Mouse (Mus musculus) midbrain, embryonic 13.5 days (tissue): Measurements from ENCODE around the gene Myo5a. TPM values are rescaled to one million over a fixed set of nuclear protein-coding genes. Genes with fewer than 3 reads are reported as not detected.
A peak's percentile ranks its signal among the peaks of the same experiment; 100 is the strongest.

Experiments
- ATAC-seq: fragments of 200-750 bp; cut with Nextera tagmentation; 2 replicates; pipeline ENCODE4 v1.8.0; 2017; ENCODE audit warnings: mild to moderate bottlenecking, moderate TSS enrichment, moderate library complexity
- H3K27ac ChIP-seq: fragments of 300-500 bp; sonication (generic); 2 replicates; pipeline ENCODE4 v1.5.1; 2015; ENCODE audit warnings: inconsistent platforms, mild to moderate bottlenecking, moderate library complexity
- H3K27me3 ChIP-seq: fragments of 300-500 bp; sonication (generic); 2 replicates; pipeline ENCODE4 v1.6.1; 2015; ENCODE audit warnings: mild to moderate bottlenecking, inconsistent platforms
- H3K36me3 ChIP-seq: fragments of 300-500 bp; sonication (generic); 2 replicates; pipeline ENCODE4 v1.6.1; 2015; ENCODE audit warnings: mild to moderate bottlenecking, inconsistent platforms
- H3K4me1 ChIP-seq: fragments of 300-500 bp; sonication (generic); replicated peaks from 2 replicates; pipeline ENCODE4 v1.6.1; 2015; ENCODE audit warnings: inconsistent platforms
- H3K4me2 ChIP-seq: fragments of 300-500 bp; sonication (generic); replicated peaks from 2 replicates; pipeline ENCODE4 v1.6.1; 2015; ENCODE audit warnings: moderate library complexity, mild to moderate bottlenecking, inconsistent platforms
- H3K4me3 ChIP-seq: fragments of 300-500 bp; sonication (generic); replicated peaks from 2 replicates; pipeline ENCODE4 v1.5.1; 2015; ENCODE audit warnings: mild to moderate bottlenecking, inconsistent platforms
- H3K9ac ChIP-seq: fragments of 300-500 bp; sonication (generic); replicated peaks from 2 replicates; pipeline ENCODE4 v1.6.1; 2015; ENCODE audit warnings: mild to moderate bottlenecking, inconsistent platforms
- H3K9me3 ChIP-seq: fragments of 300-500 bp; sonication (generic); 2 replicates; pipeline ENCODE4 v1.6.1; 2016; ENCODE audit warnings: mild to moderate bottlenecking, inconsistent platforms
- WGBS: fragments of 180-500 bp; shearing (Covaris S2); methylation state at CpG from one replicate; pipeline ENCODE4 v1.1.7; 2015; 5-methylcytosine and 5-hydroxymethylcytosine counted together
- polyA plus RNA-seq: library from polyadenylated mRNA; unstranded; fragments of >200 nt; fragmentation: Nextera tagmentation; extraction: Ambion mirVana; gene quantifications from 2 replicates; pipeline ENCODE4 v1.2.1, GENCODE M21; 2015

The Myo5a gene
- polyA plus RNA-seq, 1 experiment from 2014 or later = 27.8 TPM

DNA sequence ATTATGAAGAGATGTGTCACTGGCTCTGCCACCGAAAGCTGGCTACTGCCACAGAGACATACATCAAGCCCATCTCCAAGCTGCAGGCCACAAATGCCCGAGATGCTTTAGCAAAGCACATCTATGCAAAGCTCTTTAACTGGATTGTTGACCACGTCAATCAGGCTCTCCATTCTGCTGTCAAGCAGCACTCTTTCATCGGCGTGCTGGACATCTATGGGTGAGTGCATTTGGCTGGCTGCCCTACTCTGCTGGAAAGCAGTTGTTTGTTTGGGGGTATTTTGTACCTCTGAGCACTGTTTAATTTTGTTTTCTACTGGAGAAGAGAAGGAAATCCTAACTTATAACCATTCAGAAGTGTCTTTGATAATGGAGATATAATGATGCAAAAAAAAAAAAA is 76.1 kb downstream of the Myo5a start:
- H3K4me1 ChIP-seq = 0 out of 2 replicates have a peak, but pooled peaks cover 4% of the 10 kb centered on the region
- peaks cover 51% of the 10 kb centered on the region for H3K36me3 ChIP-seq
- no peak for ATAC-seq
- no peaks in the 10 kb centered on the region for H3K27me3 ChIP-seq
- H3K9ac ChIP-seq = no peak overlapping the region
- no peak overlapping the region for H3K4me3 ChIP-seq
- H3K27ac ChIP-seq = no peak overlapping the region
- H3K9me3 ChIP-seq = no peaks in the 10 kb centered on the region
- WGBS = 32% methylated on average over 5 of the region's 5 CpGs
- H3K4me2 ChIP-seq = no peak overlapping the region

DNA sequence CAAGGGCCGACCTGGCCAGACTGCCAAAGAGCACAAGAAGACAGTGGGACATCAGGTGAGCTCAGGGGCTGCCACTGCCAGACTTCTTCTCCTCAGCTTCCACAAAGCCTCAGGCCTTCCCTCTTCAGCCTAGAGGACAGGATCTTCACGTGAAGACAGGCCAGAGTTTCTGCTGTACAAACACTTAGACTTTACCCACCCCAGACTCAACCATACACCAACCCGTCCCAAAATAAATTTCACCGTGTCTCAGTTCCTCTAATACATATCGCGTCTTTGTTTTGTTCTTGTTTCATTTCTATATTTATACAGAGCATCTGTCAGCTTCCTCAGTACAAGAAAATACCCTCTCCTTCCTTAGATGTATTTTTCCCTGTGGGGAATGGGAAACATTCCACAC is 89.7 kb downstream of the Myo5a start:
- 96% methylated on average over 6 of the region's 6 CpGs for WGBS
- Histone ChIP-seq H3K36me3 (peaks cover 53% of the 10 kb centered on the region), H3K27me3 (no peaks in the 10 kb centered on the region), H3K9me3 (no peaks in the 10 kb centered on the region), H3K4me3 (no peak overlapping the region), H3K4me2 (no peak overlapping the region), H3K27ac (no peak overlapping the region), H3K4me1 (no peaks in the 10 kb centered on the region), H3K9ac (no peak overlapping the region)
- no peak for ATAC-seq

DNA sequence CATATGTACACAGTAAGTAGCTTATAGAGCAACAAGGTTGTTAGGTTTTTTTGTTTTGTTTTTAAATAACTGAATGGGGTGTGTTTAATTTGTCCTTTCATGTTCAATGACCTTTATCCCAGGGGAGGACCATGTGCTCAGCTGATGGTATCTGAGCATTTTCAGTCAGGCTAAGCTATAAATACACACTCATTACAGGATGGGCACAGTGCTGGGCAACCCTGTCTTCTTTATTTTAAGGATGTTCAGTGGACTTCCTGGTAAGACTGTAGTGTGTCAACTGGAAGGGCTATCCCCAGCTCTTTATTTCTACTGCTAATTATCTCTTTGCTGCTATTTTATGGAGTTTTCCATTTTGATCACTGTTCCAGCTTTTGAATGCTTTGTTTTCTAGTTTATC is 92.8 kb downstream of the Myo5a start:
- no peak for ATAC-seq

GRCm38 (mm10) chr9:75171721-75172120 is 100.9 kb downstream of the Myo5a start:
- Histone ChIP-seq H3K36me3 (peaks cover 72% of the 10 kb centered on the region), H3K4me2 (no peak overlapping the region), H3K27me3 (no peaks in the 10 kb centered on the region), H3K27ac (no peak overlapping the region), H3K9ac (no peak overlapping the region), H3K4me3 (no peak overlapping the region), H3K4me1 (no peaks in the 10 kb centered on the region), H3K9me3 (no peaks in the 10 kb centered on the region)
- no peak for ATAC-seq
- 99% methylated on average over 3 of the region's 3 CpGs for WGBS

More for the DNA sequence above, 92.8 kb downstream of the Myo5a start:
- Histone ChIP-seq H3K4me3 (no peak overlapping the region), H3K27me3 (no peaks in the 10 kb centered on the region), H3K4me2 (no peak overlapping the region), H3K27ac (no peak overlapping the region), H3K4me1 (no peaks in the 10 kb centered on the region), H3K36me3 (peaks cover 56% of the 10 kb centered on the region), H3K9me3 (no peaks in the 10 kb centered on the region), H3K9ac (no peak overlapping the region)

- Histone ChIP-seq H3K27me3 (no peaks in the 10 kb centered on the region), H3K4me3 (no peak overlapping the region), H3K27ac (no peak overlapping the region), H3K9ac (no peak overlapping the region), H3K4me2 (no peak overlapping the region), H3K9me3 (no peaks in the 10 kb centered on the region), H3K4me1 (no peaks in the 10 kb centered on the region), H3K36me3 (peaks cover 70% of the 10 kb centered on the region)
- WGBS = 85% methylated on average over 3 of the region's 3 CpGs
- no peak for ATAC-seq
These were observed 116.9 kb downstream of the Myo5a start for GRCm38 (mm10) chr9:75187646-75188260.

DNA sequence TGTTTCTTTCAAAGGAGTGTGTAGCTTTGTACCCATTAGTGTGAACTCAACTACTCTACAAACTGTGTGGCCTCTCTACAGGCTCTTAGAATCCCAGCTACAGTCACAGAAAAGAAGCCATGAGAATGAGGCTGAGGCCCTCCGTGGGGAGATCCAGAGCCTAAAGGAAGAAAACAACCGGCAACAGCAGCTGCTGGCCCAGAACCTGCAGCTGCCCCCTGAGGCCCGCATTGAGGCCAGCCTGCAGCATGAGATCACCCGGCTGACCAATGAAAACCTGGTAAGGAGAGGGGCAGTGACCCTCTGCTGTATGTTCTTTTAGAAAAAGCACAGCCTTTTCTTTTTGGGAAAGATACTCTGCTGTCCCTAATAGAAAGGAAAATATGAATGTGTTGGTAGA is 123.0 kb downstream of the Myo5a start:
- H3K27ac ChIP-seq = peak overlapping the region; percentile 14; the same call in 1 of the 2 replicates
- peaks cover 57% of the 10 kb centered on the region for H3K36me3 ChIP-seq
- 42% methylated on average over 4 of the region's 4 CpGs for WGBS

DNA sequence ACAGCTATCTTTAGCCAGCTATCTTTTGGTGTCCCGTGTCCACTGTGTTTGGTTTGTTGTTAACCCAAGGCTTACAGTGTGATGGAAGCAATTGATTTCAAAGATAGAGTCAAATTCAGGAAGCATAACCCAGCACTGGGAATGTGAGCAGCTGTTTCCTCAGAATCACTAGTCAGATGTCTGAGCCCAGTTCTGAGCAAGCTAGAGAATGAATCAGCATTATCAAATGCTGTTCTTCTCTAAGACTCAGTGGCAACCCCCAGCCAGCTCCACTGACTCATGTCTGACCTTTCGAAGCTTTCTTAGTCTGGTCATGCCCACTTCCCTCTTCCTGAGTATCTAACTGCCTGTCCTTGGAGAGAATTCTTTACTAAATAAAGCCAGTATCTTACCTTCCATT is 125.5 kb downstream of the Myo5a start:
- no peak for ATAC-seq
- H3K9ac ChIP-seq = no peak overlapping the region
- peaks cover 52% of the 10 kb centered on the region for H3K36me3 ChIP-seq
- H3K9me3 ChIP-seq = no peaks in the 10 kb centered on the region
- peaks cover 5% of the 10 kb centered on the region; the same call in 1 of the 2 replicates for H3K4me1 ChIP-seq
- no peak overlapping the region for H3K4me2 ChIP-seq
- no peaks in the 10 kb centered on the region for H3K27me3 ChIP-seq
- no peak overlapping the region for H3K4me3 ChIP-seq
- WGBS = 83% methylated on average over 2 of the region's 2 CpGs
- no peak overlapping the region for H3K27ac ChIP-seq

More for the DNA sequence above, 123.0 kb downstream of the Myo5a start:
- Histone ChIP-seq H3K27me3 (no peaks in the 10 kb centered on the region), H3K4me1 (peaks cover 5% of the 10 kb centered on the region; the same call in 1 of the 2 replicates), H3K4me3 (no peak overlapping the region), H3K9me3 (no peaks in the 10 kb centered on the region), H3K9ac (no peak overlapping the region), H3K4me2 (no peak overlapping the region)
- no peak for ATAC-seq

DNA sequence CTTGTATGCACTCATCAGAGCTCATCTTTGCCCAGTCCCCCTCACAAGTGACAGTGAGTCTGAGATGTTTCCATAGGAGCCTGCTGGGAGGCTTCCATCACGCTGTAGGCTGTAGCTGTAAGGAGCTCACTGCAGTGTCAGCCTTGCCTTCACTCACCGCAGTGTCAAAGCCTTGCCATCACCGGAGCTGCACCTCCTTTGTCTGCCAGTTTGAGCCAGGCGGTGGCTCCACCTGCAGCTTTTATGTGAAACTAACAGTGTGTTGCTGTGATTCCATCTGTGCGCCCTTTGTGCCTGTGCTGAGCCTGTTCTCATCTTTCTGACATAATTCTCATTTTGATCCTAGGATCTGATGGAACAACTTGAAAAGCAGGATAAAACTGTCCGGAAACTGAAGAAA is 126.5 kb downstream of the Myo5a start:
- Histone ChIP-seq H3K4me2 (no peak overlapping the region), H3K4me1 (peaks cover 5% of the 10 kb centered on the region; the same call in 1 of the 2 replicates), H3K9ac (no peak overlapping the region), H3K36me3 (peaks cover 59% of the 10 kb centered on the region), H3K4me3 (no peak overlapping the region), H3K27ac (peak overlapping the region; percentile 60; the same call in 1 of the 2 replicates), H3K27me3 (no peaks in the 10 kb centered on the region), H3K9me3 (no peaks in the 10 kb centered on the region)
- peak; percentile 85 for ATAC-seq
- WGBS = 43% methylated on average over 6 of the region's 6 CpGs

DNA sequence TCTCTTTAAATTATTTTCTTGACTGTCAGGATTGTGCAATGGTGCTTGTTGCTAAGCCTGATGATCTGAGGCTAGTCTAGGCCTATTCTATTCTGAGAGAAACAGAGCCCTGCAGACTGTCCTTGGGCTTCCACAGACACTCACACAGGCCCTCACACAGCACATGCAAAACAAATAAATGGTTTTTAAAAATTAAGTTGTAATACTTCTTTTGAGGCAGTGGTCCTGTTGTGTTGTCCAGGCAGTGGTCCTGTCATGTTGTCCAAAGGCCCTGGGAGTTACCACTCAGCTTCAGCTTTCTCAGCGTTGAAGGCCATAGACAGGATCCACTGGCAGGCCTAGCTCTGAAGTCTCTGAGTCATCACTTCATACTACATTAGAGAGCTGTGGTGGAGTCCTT is 130.7 kb downstream of the Myo5a start:
- H3K9me3 ChIP-seq = no peaks in the 10 kb centered on the region
- no peaks in the 10 kb centered on the region for H3K27me3 ChIP-seq
- WGBS = 94% methylated on average over 1 of the region's 1 CpGs
- peaks cover 3% of the 10 kb centered on the region; the same call in 1 of the 2 replicates for H3K4me1 ChIP-seq
- no peak overlapping the region for H3K27ac ChIP-seq
- ATAC-seq = no peak
- no peak overlapping the region for H3K4me3 ChIP-seq
- H3K36me3 ChIP-seq = peaks cover 67% of the 10 kb centered on the region
- H3K9ac ChIP-seq = no peak overlapping the region
- H3K4me2 ChIP-seq = no peak overlapping the region

DNA sequence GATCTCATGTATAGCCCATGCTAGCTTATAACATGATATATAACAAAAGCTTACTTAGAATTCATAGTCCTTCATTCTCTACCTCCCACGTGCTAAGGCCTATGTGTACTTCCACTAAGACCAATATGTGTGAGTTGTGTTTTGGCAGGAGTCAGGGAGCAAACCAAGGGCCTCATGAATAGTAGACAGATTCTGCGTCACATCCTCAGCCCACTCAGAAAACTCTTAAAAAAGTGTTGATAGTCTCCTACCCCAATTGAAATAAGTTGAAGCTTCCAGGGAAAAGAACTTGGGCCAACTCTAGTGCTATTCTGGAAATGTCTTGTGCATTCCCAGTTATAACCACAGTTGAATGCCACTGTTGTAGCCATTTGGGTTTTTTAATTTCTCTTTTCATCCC is 131.2 kb downstream of the Myo5a start:
- Histone ChIP-seq H3K4me2 (no peak overlapping the region), H3K9me3 (no peaks in the 10 kb centered on the region), H3K4me3 (no peak overlapping the region), H3K4me1 (peaks cover 3% of the 10 kb centered on the region; the same call in 1 of the 2 replicates), H3K27ac (no peak overlapping the region), H3K27me3 (no peaks in the 10 kb centered on the region), H3K9ac (no peak overlapping the region), H3K36me3 (peaks cover 69% of the 10 kb centered on the region)
- WGBS = 96% methylated on average over 2 of the region's 2 CpGs
- no peak for ATAC-seq

- Histone ChIP-seq H3K27ac (no peak overlapping the region), H3K4me2 (no peak overlapping the region), H3K9ac (no peak overlapping the region), H3K27me3 (no peaks in the 10 kb centered on the region), H3K4me3 (no peak overlapping the region), H3K36me3 (peaks cover 66% of the 10 kb centered on the region), H3K9me3 (no peaks in the 10 kb centered on the region), H3K4me1 (no peaks in the 10 kb centered on the region)
- WGBS = 91% methylated on average over 1 of the region's 1 CpGs
- no peak for ATAC-seq
These were observed 138.4 kb downstream of the Myo5a start for GRCm38 (mm10) chr9:75209246-75209645.

GRCm38 (mm10) chr9:75210269-75210668 is 139.5 kb downstream of the Myo5a start:
- Histone ChIP-seq H3K9me3 (no peaks in the 10 kb centered on the region), H3K4me1 (no peaks in the 10 kb centered on the region), H3K9ac (no peak overlapping the region), H3K4me2 (no peak overlapping the region), H3K36me3 (peaks cover 64% of the 10 kb centered on the region), H3K27me3 (no peaks in the 10 kb centered on the region), H3K27ac (no peak overlapping the region), H3K4me3 (no peak overlapping the region)
- 59% methylated on average over 2 of the region's 2 CpGs for WGBS
- ATAC-seq = no peak
